Mouse (Mus musculus) neutrophil, adult 59 days (primary cell): Measurements from ENCODE around the gene Gm9732. TPM values are rescaled to one million over a fixed set of nuclear protein-coding genes. Genes with fewer than 3 reads are reported as not detected.

Experiments used
- total RNA-seq, 2 experiments: library from RNA; stranded (reverse); gene quantifications; 1 replicate in 1 of 2; 2 replicates in 1 of 2; pipeline ENCODE4 v1.2.4; 2023

Gene Gm9732
- total RNA-seq = not detected

DNA sequence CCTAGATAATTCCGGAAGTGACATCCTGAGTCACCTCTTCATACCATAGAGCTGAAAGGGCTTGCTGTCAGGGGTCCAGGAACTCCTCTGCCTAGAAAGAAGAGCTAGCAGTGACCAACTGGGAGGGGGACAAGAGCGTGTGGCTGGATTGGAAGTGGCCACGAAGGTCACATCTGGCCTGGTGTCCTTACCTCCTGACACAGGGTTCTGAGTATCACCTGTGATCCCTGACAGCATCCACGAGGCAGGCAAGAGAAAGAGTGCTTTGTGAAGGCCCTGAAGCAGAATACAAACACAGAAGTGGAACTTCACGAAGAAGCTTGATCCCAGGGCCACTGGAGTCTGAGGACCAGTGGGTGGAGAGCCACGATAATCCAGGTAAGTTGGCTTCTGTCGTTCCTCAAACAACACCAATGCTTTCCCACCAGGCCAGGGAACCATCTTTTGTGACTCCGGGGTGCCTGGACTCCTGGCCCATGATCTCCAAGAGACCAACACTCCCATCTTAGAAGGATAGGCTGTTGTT is at the start of gene Gm9732:
Gene Gm9732 (plus strand): TSS at position 51 of the 526 bp plus-strand sequence.

GRCm38 (mm10) chr14:43235204-43235603 is 39.6 kb upstream of the Gm9732 start, which contains the start of gene Gm8122:
Gene Gm8122, minus strand, starts transcription at chr14:43235304.

DNA sequence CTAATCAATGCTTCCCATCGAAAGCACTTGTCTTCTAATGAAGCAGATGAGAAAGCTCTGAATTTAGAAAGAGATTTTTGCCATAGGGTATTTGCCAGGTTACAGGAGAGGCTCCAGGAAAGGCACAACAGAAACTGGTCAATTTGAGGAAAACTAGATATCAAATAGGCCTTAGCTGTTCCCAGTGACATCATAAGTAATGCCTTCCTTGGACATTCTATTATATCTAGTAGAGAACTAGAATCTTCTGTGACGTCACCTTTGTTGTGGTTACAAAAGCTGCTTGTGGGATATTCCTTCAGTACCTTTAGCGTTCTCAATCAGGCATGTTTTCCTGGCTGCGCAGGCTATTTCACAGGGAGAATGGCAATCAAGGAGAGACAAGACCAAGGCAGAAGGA is 16.5 kb upstream of the Gm9732 start, which contains the start of gene Gm8126:
Gene Gm8126 (plus strand): TSS at position 301 of the 400 bp plus-strand sequence.

GRCm38 (mm10) chr14:43293503-43293902 is 18.7 kb downstream of the Gm9732 start, which contains the start of gene Gm8127:
Gene Gm8127, minus strand, starts transcription at chr14:43293832.

GRCm38 (mm10) chr14:43347711-43348110 is 72.9 kb downstream of the Gm9732 start, which contains the start of gene 1700001F09Rik:
Gene 1700001F09Rik, minus strand, starts transcription at chr14:43347811.

Other genes with a start within 250 kb of the Gm9732 start
- not detected for gene Gm8094, start 198.4 kb upstream of the Gm9732 start, total RNA-seq
- gene Gm8104, start 174.4 kb upstream of the Gm9732 start, total RNA-seq = not detected
- gene Gm7233, start 95.2 kb upstream of the Gm9732 start, total RNA-seq = not detected
- gene Gm8122, start 39.7 kb upstream of the Gm9732 start, total RNA-seq = not detected
- not detected for gene Gm8126, start 16.4 kb upstream of the Gm9732 start, total RNA-seq
- not detected for gene Gm8127, start 18.8 kb downstream of the Gm9732 start, total RNA-seq
- gene 1700001F09Rik, start 72.8 kb downstream of the Gm9732 start, total RNA-seq = not detected
- gene Gm8138, start 141.3 kb downstream of the Gm9732 start, total RNA-seq = not detected